Mouse (Mus musculus): ENCODE measurements around the gene Npvf.

Npvf gene

DNA sequence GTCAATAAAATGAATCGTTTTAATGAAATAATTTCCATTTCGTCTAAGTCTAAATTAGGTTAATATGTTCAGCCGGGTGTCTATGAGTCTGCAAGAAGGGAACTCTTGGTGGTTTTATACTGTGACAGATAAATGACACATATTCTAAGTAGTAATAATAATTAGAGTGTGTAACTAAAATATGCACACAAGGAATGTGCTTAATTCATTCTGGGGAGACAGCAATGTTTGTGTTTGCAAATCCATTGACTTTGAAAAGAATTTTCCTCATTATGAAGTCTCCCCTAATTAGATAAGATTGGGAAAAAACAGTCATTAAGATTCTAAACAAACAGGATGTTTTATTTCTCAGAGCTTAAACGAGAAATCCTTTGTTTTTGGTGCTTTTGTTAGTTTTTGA, at the start of gene Npvf:
Gene Npvf, minus strand, starts transcription at position 84 of the 400 bp plus-strand sequence.
- TF ChIP-seq NANOG (IDR thresholded peaks at IDR 0.05; ENCODE audit: borderline replicate concordance, low read length) (no peak), POU5F1 (IDR thresholded peaks at IDR 0.05; ENCODE audit: borderline replicate concordance, low read length) (no peak), CTCF (conservative IDR thresholded peaks at IDR 0.05; ENCODE audit: low read length) (no peak)
- Histone ChIP-seq H3K36me3 (ENCODE audit: insufficient read depth, low read length) (no peaks in the 10 kb centered on the region), H3K4me1 (replicated peaks; ENCODE audit: low read depth, low read length) (no peaks in the 10 kb centered on the region), H3K9me3 (ENCODE audit: low read length) (peaks cover 43% of the 10 kb centered on the region), H3K4me3 (replicated peaks; ENCODE audit: low read length) (no peak within 1 kb of the TSS), H3K27me3 (ENCODE audit: insufficient read depth, low read length) (no peaks in the 10 kb centered on the region)

DNA sequence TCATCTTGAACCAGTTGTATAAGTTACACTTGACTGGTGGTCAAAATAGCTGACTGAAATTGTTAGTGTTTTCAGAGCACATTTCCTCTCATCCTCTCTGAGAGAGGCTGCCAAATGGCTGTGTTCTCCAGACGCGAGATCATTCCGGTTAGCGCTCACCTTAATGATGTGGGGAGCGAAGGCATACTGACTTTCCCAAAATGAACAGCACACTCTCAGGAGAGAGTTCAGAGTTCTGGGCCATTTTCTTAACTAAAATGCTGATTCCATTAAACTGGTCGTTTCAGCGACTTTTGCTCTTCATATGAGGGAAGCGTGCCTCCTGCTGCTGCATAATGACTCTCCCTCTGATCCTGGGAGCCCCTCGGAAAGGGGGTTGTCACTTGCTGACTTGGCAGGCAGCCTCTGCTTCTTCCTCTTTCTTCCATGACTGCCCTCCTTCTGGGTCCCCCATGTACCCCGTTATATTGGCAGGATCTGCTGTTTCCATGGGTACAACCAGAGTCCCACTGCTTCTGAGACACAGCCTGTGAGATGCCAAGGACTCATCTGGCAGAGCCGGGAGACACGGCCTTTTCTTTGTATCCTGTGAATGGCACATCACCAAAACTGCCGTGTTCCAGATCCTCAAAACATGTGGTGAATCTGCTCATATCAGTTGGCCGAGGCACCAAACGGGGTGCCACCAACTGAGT, 35.0 kb upstream of the Npvf start:
- no peaks in the 10 kb centered on the region for H3K27me3 ChIP-seq (ENCODE audit: insufficient read depth, low read length)
- H3K9me3 ChIP-seq (ENCODE audit: low read length): no peaks in the 10 kb centered on the region
- H3K4me3 ChIP-seq (replicated peaks; ENCODE audit: low read length): no peak overlapping the region
- no peaks in the 10 kb centered on the region for H3K36me3 ChIP-seq (ENCODE audit: insufficient read depth, low read length)
- no peaks in the 10 kb centered on the region for H3K4me1 ChIP-seq (replicated peaks; ENCODE audit: low read depth, low read length)
- TF ChIP-seq NANOG (IDR thresholded peaks at IDR 0.05; ENCODE audit: borderline replicate concordance, low read length) (no peak), CTCF (conservative IDR thresholded peaks at IDR 0.05; ENCODE audit: low read length) (no peak), POU5F1 (IDR thresholded peaks at IDR 0.05; ENCODE audit: borderline replicate concordance, low read length) (no peak)

DNA sequence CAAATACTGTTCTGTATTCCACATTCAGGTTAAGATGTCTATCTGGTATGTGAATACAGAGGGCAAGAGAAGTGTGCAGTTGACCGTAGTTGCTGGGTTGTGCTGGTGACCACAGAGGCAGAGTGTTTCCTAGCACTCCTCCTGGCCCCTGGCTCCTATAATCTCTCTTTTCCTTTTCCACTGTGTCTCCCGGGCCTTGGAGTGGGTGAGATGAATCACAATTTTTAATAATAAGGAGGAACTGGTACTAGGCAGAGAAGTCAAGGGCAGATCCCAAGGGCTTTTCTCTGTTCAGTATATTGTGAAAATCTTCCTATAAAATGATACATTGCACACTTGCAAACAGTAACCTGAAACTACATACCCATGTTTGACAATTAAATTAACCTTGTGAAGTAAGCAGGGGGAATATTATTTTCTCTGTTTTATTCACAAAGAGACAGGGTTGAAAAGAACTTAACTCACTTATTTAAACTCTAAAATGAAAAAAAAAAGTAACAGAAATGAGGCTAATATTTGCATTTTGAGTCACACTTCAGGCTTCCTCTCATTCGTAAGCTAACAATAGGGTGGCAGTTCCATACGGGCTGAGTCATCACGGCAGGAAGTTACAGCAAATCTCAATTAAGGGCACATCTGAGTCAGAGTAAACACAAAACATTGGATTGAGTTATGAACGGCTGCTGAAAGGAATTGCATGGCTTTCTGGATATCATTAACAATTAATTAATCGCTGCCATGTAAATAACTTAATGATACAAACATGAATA, 30.6 kb upstream of the Npvf start:
- no peaks in the 10 kb centered on the region for H3K9me3 ChIP-seq (ENCODE audit: low read length)
- TF ChIP-seq NANOG (IDR thresholded peaks at IDR 0.05; ENCODE audit: borderline replicate concordance, low read length) (no peak), POU5F1 (IDR thresholded peaks at IDR 0.05; ENCODE audit: borderline replicate concordance, low read length) (no peak), CTCF (conservative IDR thresholded peaks at IDR 0.05; ENCODE audit: low read length) (no peak)
- no peaks in the 10 kb centered on the region for H3K4me1 ChIP-seq (replicated peaks; ENCODE audit: low read depth, low read length)
- no peaks in the 10 kb centered on the region for H3K36me3 ChIP-seq (ENCODE audit: insufficient read depth, low read length)
- H3K27me3 ChIP-seq (ENCODE audit: insufficient read depth, low read length): peaks cover 5% of the 10 kb centered on the region; the same call in 1 of the 2 replicates
- H3K4me3 ChIP-seq (replicated peaks; ENCODE audit: low read length): no peak overlapping the region

DNA sequence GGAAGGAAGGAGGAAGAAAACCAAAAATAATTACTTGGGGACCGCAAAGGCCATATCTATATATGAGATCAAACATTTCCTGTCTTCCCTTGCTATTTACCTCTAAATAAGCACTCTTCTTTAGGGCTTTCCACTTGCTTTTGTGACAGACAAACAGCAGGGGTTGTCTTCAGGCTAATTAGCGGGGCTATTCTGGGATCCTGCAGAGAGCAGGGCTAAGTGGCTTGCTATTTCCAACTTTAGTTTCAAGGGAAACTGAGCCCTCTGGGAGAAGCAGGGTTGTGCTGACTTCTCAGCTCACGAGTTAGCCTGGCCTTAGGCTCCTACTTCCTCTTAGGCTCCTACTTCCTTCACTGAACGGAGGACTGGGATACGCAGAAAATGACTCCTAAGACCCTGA, 27.3 kb upstream of the Npvf start:
- Histone ChIP-seq H3K36me3 (ENCODE audit: insufficient read depth, low read length) (no peaks in the 10 kb centered on the region), H3K4me3 (replicated peaks; ENCODE audit: low read length) (no peak overlapping the region), H3K9me3 (ENCODE audit: low read length) (peaks cover 8% of the 10 kb centered on the region), H3K27me3 (ENCODE audit: insufficient read depth, low read length) (peaks cover 5% of the 10 kb centered on the region; the same call in 1 of the 2 replicates), H3K4me1 (replicated peaks; ENCODE audit: low read depth, low read length) (no peaks in the 10 kb centered on the region)
- TF ChIP-seq CTCF (conservative IDR thresholded peaks at IDR 0.05; ENCODE audit: low read length) (no peak), POU5F1 (IDR thresholded peaks at IDR 0.05; ENCODE audit: borderline replicate concordance, low read length) (no peak), NANOG (IDR thresholded peaks at IDR 0.05; ENCODE audit: borderline replicate concordance, low read length) (no peak)

DNA sequence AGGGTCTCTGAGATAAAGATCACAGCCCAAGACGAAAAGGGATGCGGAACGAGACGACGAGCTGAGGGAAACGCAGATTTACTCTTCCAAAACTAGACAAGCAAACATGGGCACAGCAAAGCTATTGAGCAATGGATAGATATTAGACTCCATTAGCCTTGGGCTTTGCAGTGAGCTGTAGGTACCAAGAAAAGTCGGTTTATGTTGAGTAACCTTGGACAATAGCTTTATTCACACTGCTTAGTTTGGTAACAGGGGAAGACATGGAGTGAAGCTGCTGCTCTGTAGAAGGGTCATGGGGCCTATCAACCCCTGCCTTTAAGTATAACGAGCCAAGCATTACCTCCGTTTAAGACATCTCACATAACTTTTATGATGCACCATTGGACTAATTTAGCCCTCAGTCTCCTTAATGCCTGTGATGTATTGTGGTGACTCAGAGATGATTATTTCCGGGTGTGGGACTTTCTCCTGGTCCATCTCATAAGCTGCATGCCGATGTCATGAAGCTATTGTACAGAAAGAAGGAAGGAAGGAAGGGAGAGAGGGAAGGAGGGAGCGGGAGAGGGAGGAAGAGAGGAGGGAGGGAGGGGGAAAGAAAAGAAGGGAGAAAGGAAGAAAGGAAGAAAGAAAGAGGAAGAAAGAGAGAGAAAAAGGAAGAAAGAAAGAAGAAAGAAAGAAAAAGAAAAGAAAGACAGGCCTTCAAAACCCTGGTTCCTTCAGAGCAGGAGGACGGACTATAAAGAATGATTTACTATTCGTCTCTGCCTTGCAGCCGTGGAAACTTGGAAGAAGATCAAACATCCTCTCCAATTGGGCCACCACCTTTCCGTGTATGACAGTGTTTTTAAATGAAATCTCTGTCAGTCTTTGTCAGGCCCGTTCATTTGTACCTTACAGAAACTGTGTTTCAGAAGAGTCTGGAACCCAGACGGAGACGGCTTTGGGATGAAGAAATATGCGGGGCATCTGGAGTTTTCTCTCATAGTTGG, 26.3 kb upstream of the Npvf start:
- peaks cover 8% of the 10 kb centered on the region for H3K9me3 ChIP-seq (ENCODE audit: low read length)
- H3K36me3 ChIP-seq (ENCODE audit: insufficient read depth, low read length): no peaks in the 10 kb centered on the region
- TF ChIP-seq CTCF (conservative IDR thresholded peaks at IDR 0.05; ENCODE audit: low read length) (no peak), POU5F1 (IDR thresholded peaks at IDR 0.05; ENCODE audit: borderline replicate concordance, low read length) (no peak), NANOG (IDR thresholded peaks at IDR 0.05; ENCODE audit: borderline replicate concordance, low read length) (no peak)
- no peak overlapping the region for H3K4me3 ChIP-seq (replicated peaks; ENCODE audit: low read length)
- H3K27me3 ChIP-seq (ENCODE audit: insufficient read depth, low read length): peaks cover 5% of the 10 kb centered on the region; the same call in 1 of the 2 replicates
- H3K4me1 ChIP-seq (replicated peaks; ENCODE audit: low read depth, low read length): no peaks in the 10 kb centered on the region

DNA sequence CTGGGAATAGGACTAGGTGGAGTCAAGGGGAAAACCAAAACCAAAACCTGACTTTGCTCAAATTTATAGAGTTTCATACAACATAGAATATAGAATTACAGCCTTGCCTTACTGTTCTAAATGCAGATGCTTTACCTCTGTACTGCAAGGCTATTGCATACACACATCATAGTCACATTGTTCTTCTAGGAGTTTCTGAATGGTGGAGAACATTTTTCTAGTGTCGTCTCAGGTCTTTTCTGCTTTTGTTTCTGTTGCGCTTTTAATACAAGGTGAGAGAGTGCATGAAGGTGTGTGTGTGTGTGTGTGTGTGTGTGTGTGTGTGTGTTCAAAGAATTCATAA, 25.2 kb upstream of the Npvf start:
- TF ChIP-seq NANOG (IDR thresholded peaks at IDR 0.05; ENCODE audit: borderline replicate concordance, low read length): no peak
- TF ChIP-seq POU5F1 (IDR thresholded peaks at IDR 0.05; ENCODE audit: borderline replicate concordance, low read length): no peak
- no peak for TF ChIP-seq CTCF (conservative IDR thresholded peaks at IDR 0.05; ENCODE audit: low read length)
- H3K9me3 ChIP-seq (ENCODE audit: low read length): peaks cover 8% of the 10 kb centered on the region
- peaks cover 5% of the 10 kb centered on the region; the same call in 1 of the 2 replicates for H3K27me3 ChIP-seq (ENCODE audit: insufficient read depth, low read length)
- no peaks in the 10 kb centered on the region for H3K36me3 ChIP-seq (ENCODE audit: insufficient read depth, low read length)
- H3K4me3 ChIP-seq (replicated peaks; ENCODE audit: low read length): no peak overlapping the region
- no peaks in the 10 kb centered on the region for H3K4me1 ChIP-seq (replicated peaks; ENCODE audit: low read depth, low read length)

DNA sequence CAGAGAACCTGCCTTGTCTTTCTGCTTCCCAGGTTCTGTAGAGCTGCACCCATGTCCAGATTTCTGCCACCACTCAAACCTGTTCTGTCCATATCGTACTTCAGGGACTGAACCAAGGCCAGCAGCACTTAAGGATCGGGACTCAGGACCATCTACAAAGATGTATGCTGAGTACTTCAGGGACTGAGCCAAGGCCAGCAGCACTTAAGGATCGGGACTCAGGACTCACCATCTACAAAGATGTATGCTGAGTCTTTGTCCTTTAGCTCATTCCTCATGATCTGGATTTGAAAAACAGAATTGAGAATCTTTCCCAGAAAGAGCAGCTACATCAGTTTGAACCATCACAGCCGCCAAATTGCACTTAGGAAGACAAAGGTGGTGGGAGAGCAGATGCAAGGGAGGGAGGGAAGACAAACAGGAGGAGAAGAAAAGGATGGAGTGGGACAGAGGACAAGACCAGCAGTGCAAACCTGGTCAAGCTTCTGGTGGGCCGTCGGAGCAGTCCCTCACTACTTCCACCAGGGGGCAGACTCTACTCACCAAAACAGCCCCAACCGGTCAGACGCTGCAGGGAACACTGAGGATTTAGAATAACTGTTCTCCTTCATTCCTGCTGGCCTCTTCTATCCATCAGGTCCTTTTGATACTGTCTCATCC, 24.7 kb upstream of the Npvf start:
- Histone ChIP-seq H3K4me1 (replicated peaks; ENCODE audit: low read depth, low read length) (no peaks in the 10 kb centered on the region), H3K9me3 (ENCODE audit: low read length) (peaks cover 8% of the 10 kb centered on the region), H3K4me3 (replicated peaks; ENCODE audit: low read length) (no peak overlapping the region), H3K27me3 (ENCODE audit: insufficient read depth, low read length) (peaks cover 5% of the 10 kb centered on the region; the same call in 1 of the 2 replicates), H3K36me3 (ENCODE audit: insufficient read depth, low read length) (no peaks in the 10 kb centered on the region)
- TF ChIP-seq POU5F1 (IDR thresholded peaks at IDR 0.05; ENCODE audit: borderline replicate concordance, low read length) (no peak), CTCF (conservative IDR thresholded peaks at IDR 0.05; ENCODE audit: low read length) (peak; percentile 79), NANOG (IDR thresholded peaks at IDR 0.05; ENCODE audit: borderline replicate concordance, low read length) (no peak)

Data from E14TG2a.4 (cell line).